Mouse (Mus musculus) forebrain, embryonic 11.5 days (tissue): ENCODE measurements at regions not wholly inside any gene's neighbourhood (a gene's known extent, or its start where the extent isn't known, plus 50 kb on each side); places are given as distances from the start of the nearest gene placed in this dataset.

ENCODE experiments used
- ATAC-seq: fragments of 200-750 bp; cut with Nextera tagmentation; replicated peaks from 2 replicates; pipeline ENCODE4 v1.8.0; 2017; ENCODE audit warnings: moderate TSS enrichment; ENCODE audit not compliant: low FRiP score
- DNase-seq: peaks from one replicate; pipeline ENCODE4 v3.0.0-alpha.2; 2017; ENCODE audit warnings: low spot score
- H3K27ac ChIP-seq: fragments of 300-500 bp; sonication (generic); 2 replicates; pipeline ENCODE4 v1.5.1; 2014; ENCODE audit warnings: low read depth, low read length
- H3K27me3 ChIP-seq: fragments of 300-500 bp; sonication (generic); 2 replicates; pipeline ENCODE4 v1.6.1; 2014; ENCODE audit warnings: mild to moderate bottlenecking, low read length, mixed read lengths; ENCODE audit not compliant: control insufficient read depth, insufficient read depth
- H3K36me3 ChIP-seq: fragments of 300-500 bp; sonication (generic); 2 replicates; pipeline ENCODE4 v1.6.1; 2014; ENCODE audit warnings: mild to moderate bottlenecking, low read length, moderate library complexity, mixed read lengths; ENCODE audit not compliant: control insufficient read depth, insufficient read depth
- H3K4me1 ChIP-seq: fragments of 300-500 bp; sonication (generic); replicated peaks from 2 replicates; pipeline ENCODE4 v1.6.1; 2014; ENCODE audit warnings: low read length, mixed read lengths; ENCODE audit not compliant: control insufficient read depth, insufficient read depth
- H3K4me2 ChIP-seq: fragments of 300-500 bp; sonication (generic); 2 replicates; pipeline ENCODE4 v1.6.1; 2014; ENCODE audit warnings: low read depth, mild to moderate bottlenecking, low read length, moderate library complexity, mixed read lengths; ENCODE audit not compliant: severe bottlenecking
- H3K4me3 ChIP-seq: fragments of 300-500 bp; sonication (generic); 2 replicates; pipeline ENCODE4 v1.5.1; 2014; ENCODE audit warnings: low read depth, low read length
- H3K9ac ChIP-seq: fragments of 300-500 bp; sonication (generic); 2 replicates; pipeline ENCODE4 v1.6.1; 2014; ENCODE audit warnings: low read length
- H3K9me3 ChIP-seq: fragments of 300-500 bp; sonication (generic); 2 replicates; pipeline ENCODE4 v1.6.1; 2016; ENCODE audit warnings: low read length, mixed read lengths; ENCODE audit not compliant: control insufficient read depth
- WGBS: fragments of 180-500 bp; shearing (Covaris S2); extraction: QIAGEN DNeasy Blood & Tissue Kit; methylation state at CpG from one replicate; pipeline ENCODE4 v1.1.7; 2014; 5-methylcytosine and 5-hydroxymethylcytosine counted together

DNA sequence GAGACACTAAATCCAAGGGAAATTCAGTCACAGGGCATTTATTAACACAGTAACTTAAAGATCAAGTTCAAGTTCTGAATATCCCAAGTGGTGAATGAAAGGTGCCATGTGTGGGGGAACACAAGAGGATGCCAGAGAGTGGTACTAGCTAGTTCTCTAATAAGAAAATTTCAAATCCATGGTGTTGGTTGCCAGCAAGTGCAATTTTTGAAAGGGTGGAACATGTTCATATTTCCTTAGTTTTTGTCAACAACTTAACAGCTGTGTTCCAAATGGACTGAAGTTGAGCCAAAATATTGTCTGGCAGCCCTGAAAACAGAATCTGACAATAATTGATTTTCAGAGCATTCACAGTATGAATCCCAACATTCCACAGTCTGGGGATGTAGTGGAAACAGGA lies 919.1 kb upstream of the Acvr2a start:
- Histone ChIP-seq H3K36me3 (no peaks in the 10 kb centered on the region), H3K9ac (no peak overlapping the region), H3K27me3 (no peaks in the 10 kb centered on the region), H3K4me3 (no peak overlapping the region), H3K4me2 (no peak overlapping the region), H3K27ac (no peak overlapping the region), H3K9me3 (no peaks in the 10 kb centered on the region), H3K4me1 (no peaks in the 10 kb centered on the region)
- DNase-seq (no peak), ATAC-seq (no peak)

DNA sequence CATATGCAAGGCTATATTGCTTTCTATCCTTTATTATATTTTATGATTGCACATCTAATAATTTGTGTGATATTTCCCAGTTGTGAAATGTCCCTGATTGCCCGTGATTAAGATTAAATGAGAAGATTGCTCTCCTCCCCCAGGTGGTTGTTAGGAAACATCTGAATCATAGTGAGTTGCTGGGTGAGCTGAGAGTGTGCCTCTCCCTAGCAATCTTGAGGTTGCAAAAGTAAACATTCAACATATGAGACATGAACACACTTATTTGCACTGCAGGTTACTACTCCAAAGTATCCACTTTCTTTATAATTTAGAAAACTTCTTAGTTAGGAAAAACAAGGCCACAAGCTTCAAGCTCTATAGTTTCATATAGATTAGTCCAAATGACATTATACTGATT lies 899.6 kb upstream of the Acvr2a start:
- ATAC-seq: no peak

GRCm38 (mm10) chr2:47914986-47915485 lies 898.9 kb upstream of the Acvr2a start:
- no peak for ATAC-seq
- Histone ChIP-seq H3K27me3 (no peaks in the 10 kb centered on the region), H3K4me1 (no peaks in the 10 kb centered on the region), H3K27ac (no peak overlapping the region), H3K9me3 (no peaks in the 10 kb centered on the region), H3K9ac (no peak overlapping the region), H3K4me3 (no peak overlapping the region), H3K4me2 (no peak overlapping the region), H3K36me3 (no peaks in the 10 kb centered on the region)
- WGBS: 72% methylated on average over 4 of the region's 4 CpGs
- no peak for DNase-seq

More for the DNA sequence above, 899.6 kb upstream of the Acvr2a start:
- H3K4me1 ChIP-seq: no peaks in the 10 kb centered on the region
- 90% methylated on average over 1 of the region's 1 CpGs for WGBS
- no peaks in the 10 kb centered on the region for H3K27me3 ChIP-seq
- H3K9me3 ChIP-seq: no peaks in the 10 kb centered on the region
- H3K27ac ChIP-seq: no peak overlapping the region
- DNase-seq: no peak
- H3K4me3 ChIP-seq: no peak overlapping the region
- H3K9ac ChIP-seq: no peak overlapping the region
- H3K4me2 ChIP-seq: no peak overlapping the region
- no peaks in the 10 kb centered on the region for H3K36me3 ChIP-seq

GRCm38 (mm10) chr2:47922965-47923364 lies 890.9 kb upstream of the Acvr2a start:
- H3K4me2 ChIP-seq: no peak overlapping the region
- no peak overlapping the region for H3K4me3 ChIP-seq
- DNase-seq: no peak
- H3K27me3 ChIP-seq: no peaks in the 10 kb centered on the region
- no peak overlapping the region for H3K27ac ChIP-seq
- no peak overlapping the region for H3K9ac ChIP-seq
- no peak for ATAC-seq
- no peaks in the 10 kb centered on the region for H3K9me3 ChIP-seq
- no peaks in the 10 kb centered on the region for H3K36me3 ChIP-seq
- H3K4me1 ChIP-seq: no peaks in the 10 kb centered on the region

- Histone ChIP-seq H3K36me3 (no peaks in the 10 kb centered on the region), H3K4me3 (no peak overlapping the region), H3K9ac (no peak overlapping the region), H3K27me3 (no peaks in the 10 kb centered on the region), H3K4me1 (no peaks in the 10 kb centered on the region), H3K4me2 (no peak overlapping the region), H3K27ac (no peak overlapping the region), H3K9me3 (no peaks in the 10 kb centered on the region)
- no peak for ATAC-seq
- no peak for DNase-seq
Measured at GRCm38 (mm10) chr2:47926620-47927019, 887.3 kb upstream of the Acvr2a start.

- H3K36me3 ChIP-seq: no peaks in the 10 kb centered on the region
- H3K4me2 ChIP-seq: no peak overlapping the region
- no peaks in the 10 kb centered on the region for H3K27me3 ChIP-seq
- no peaks in the 10 kb centered on the region for H3K4me1 ChIP-seq
- no peaks in the 10 kb centered on the region for H3K9me3 ChIP-seq
- ATAC-seq: no peak
- no peak for DNase-seq
- no peak overlapping the region for H3K4me3 ChIP-seq
- no peak overlapping the region for H3K9ac ChIP-seq
- H3K27ac ChIP-seq: no peak overlapping the region
Measured at GRCm38 (mm10) chr2:47945061-47945460, 868.8 kb upstream of the Acvr2a start.

- no peaks in the 10 kb centered on the region for H3K36me3 ChIP-seq
- no peak overlapping the region for H3K4me2 ChIP-seq
- DNase-seq (no peak), ATAC-seq (no peak)
- no peaks in the 10 kb centered on the region for H3K9me3 ChIP-seq
- H3K27ac ChIP-seq: no peak overlapping the region
- no peaks in the 10 kb centered on the region for H3K27me3 ChIP-seq
- H3K4me3 ChIP-seq: no peak overlapping the region
- 77% methylated on average over 1 of the region's 1 CpGs for WGBS
- no peaks in the 10 kb centered on the region for H3K4me1 ChIP-seq
- no peak overlapping the region for H3K9ac ChIP-seq
Measured at GRCm38 (mm10) chr2:47991132-47991531, 822.8 kb upstream of the Acvr2a start.

- Histone ChIP-seq H3K27me3 (no peaks in the 10 kb centered on the region), H3K36me3 (no peaks in the 10 kb centered on the region), H3K9ac (no peak overlapping the region), H3K4me3 (no peak overlapping the region), H3K4me1 (no peaks in the 10 kb centered on the region), H3K27ac (no peak overlapping the region), H3K4me2 (no peak overlapping the region), H3K9me3 (no peaks in the 10 kb centered on the region)
- no peak for DNase-seq
- no peak for ATAC-seq
- 86% methylated on average over 5 of the region's 5 CpGs for WGBS
Measured at GRCm38 (mm10) chr2:47994185-47994584, 819.7 kb upstream of the Acvr2a start.

GRCm38 (mm10) chr2:48001230-48001629 lies 812.7 kb upstream of the Acvr2a start:
- ATAC-seq: no peak
- WGBS: 92% methylated on average over 6 of the region's 6 CpGs
- Histone ChIP-seq H3K36me3 (no peaks in the 10 kb centered on the region), H3K9me3 (no peaks in the 10 kb centered on the region), H3K9ac (no peak overlapping the region), H3K4me2 (no peak overlapping the region), H3K27me3 (no peaks in the 10 kb centered on the region), H3K27ac (no peak overlapping the region), H3K4me1 (no peaks in the 10 kb centered on the region), H3K4me3 (no peak overlapping the region)
- DNase-seq: no peak
